Mouse (Mus musculus): ENCODE measurements around the gene Eva1c.

GRCm38 (mm10) chr16:90882501-90882977, 56.0 kb downstream of the Eva1c start:
- no peak for TF ChIP-seq POLR2A (IDR thresholded peaks at IDR 0.05; ENCODE audit: low read depth, low read length)
- no peak for TF ChIP-seq CTCF (IDR thresholded peaks at IDR 0.05; ENCODE audit: extremely low read depth, insufficient read depth, insufficient read length, insufficient replicate concordance)

All from spleen, adult 2 months (tissue).